Comparison of ENCODE assay signal across 19 mouse cellular contexts in genomic region chr2:28326056-28326455, GRCm38 (mm10).
DNase-seq lines count a peak whose midpoint lies in the region; ATAC-seq and TF ChIP-seq lines count a peak whose summit lies in the region.
"Had no signal": no experiment of that assay in that cellular context is flagged by ENCODE, and none has a peak within 500 bp of the region (broad histone marks: within the 10 kb centered on the region; RNA-seq: fewer than 3 reads in every experiment).

No protein-coding gene starts in this region.

- no peak overlapping the region for H3K4me3 ChIP-seq in forebrain, embryonic 16.5 days (replicated peaks; ENCODE audit: low read length)
- no peak overlapping the region for H3K4me3 ChIP-seq in forebrain, embryonic 13.5 days
- no peak overlapping the region for H3K4me3 ChIP-seq in limb, embryonic 14.5 days (replicated peaks; ENCODE audit: low read length)
- H3K4me3 ChIP-seq: gastrocnemius, adult 2 months; hindbrain, embryonic 15.5 days; stomach, embryonic 15.5 days had no signal

- peaks cover 14% of the 10 kb centered on the region for H3K4me1 ChIP-seq in forebrain, embryonic 16.5 days (replicated peaks; ENCODE audit: control insufficient read depth, insufficient read depth, low read length)
- peaks cover 23% of the 10 kb centered on the region for H3K4me1 ChIP-seq in forebrain, embryonic 13.5 days
- H3K4me1 ChIP-seq in limb, embryonic 14.5 days (ENCODE audit: control insufficient read depth, insufficient read depth, low read length) = no peaks in the 10 kb centered on the region; the same call in 1 of the 2 replicates

- H3K4me2 ChIP-seq in forebrain, embryonic 16.5 days (ENCODE audit: low read length) = no peak overlapping the region
- no peak overlapping the region for H3K4me2 ChIP-seq in forebrain, embryonic 13.5 days
- H3K4me2 ChIP-seq in limb, embryonic 14.5 days (replicated peaks; ENCODE audit: low read depth, low read length, severe bottlenecking) = no peak overlapping the region
- H3K4me2 ChIP-seq: heart, embryonic 11.5 days; hindbrain, embryonic 15.5 days; stomach, embryonic 15.5 days had no signal

- peak; percentile 51 for DNase-seq in layer of hippocampus, adult 9-11 months
- DNase-seq in layer of hippocampus, postnatal 25 days (ENCODE audit: extremely low spot score in 1 of 2, low spot score in 1 of 2) = no peak
- DNase-seq in right cerebral cortex, postnatal 10 days (ENCODE audit: low spot score in 2 of 2) = peak; percentile 55 to 59
- DNase-seq in right cerebral cortex, postnatal 36 days (ENCODE audit: low spot score in 2 of 2) = no peak
- DNase-seq in limb, embryonic 14.5 days (ENCODE audit: low spot score) = no peak
- no peak for DNase-seq in adrenal gland, postnatal 14 days
- DNase-seq: adrenal gland, adult 2 months; gastrocnemius, adult 2 months; heart, postnatal 10 days; liver; liver, postnatal 0 days; lung, postnatal 10 days; thymus, adult 2 months had no signal

- no peaks in the 10 kb centered on the region for H3K27me3 ChIP-seq in forebrain, embryonic 16.5 days (replicated peaks; ENCODE audit: control insufficient read depth, insufficient read depth, low read length)
- no peaks in the 10 kb centered on the region for H3K27me3 ChIP-seq in forebrain, embryonic 13.5 days
- H3K27me3 ChIP-seq in limb, embryonic 14.5 days (ENCODE audit: control insufficient read depth, insufficient read depth, low read length) = no peaks in the 10 kb centered on the region
- H3K27me3 ChIP-seq: hindbrain, embryonic 15.5 days; stomach, embryonic 15.5 days had no signal

- no peaks in the 10 kb centered on the region for H3K36me3 ChIP-seq in forebrain, embryonic 16.5 days (ENCODE audit: control insufficient read depth, insufficient read depth)
- H3K36me3 ChIP-seq in forebrain, embryonic 13.5 days (ENCODE audit: poor library complexity, severe bottlenecking) = no peaks in the 10 kb centered on the region
- no peaks in the 10 kb centered on the region for H3K36me3 ChIP-seq in limb, embryonic 14.5 days (ENCODE audit: control insufficient read depth, insufficient read depth, low read length)
- H3K36me3 ChIP-seq: hindbrain, embryonic 15.5 days; stomach, embryonic 15.5 days had no signal

- no peaks in the 10 kb centered on the region for H3K9me3 ChIP-seq in forebrain, embryonic 16.5 days (ENCODE audit: control insufficient read depth, low read length)
- no peaks in the 10 kb centered on the region for H3K9me3 ChIP-seq in forebrain, embryonic 13.5 days (replicated peaks)
- no peaks in the 10 kb centered on the region for H3K9me3 ChIP-seq in limb, embryonic 14.5 days (ENCODE audit: control insufficient read depth, low read length)
- H3K9me3 ChIP-seq: hindbrain, embryonic 15.5 days; stomach, embryonic 15.5 days had no signal

- WGBS in forebrain, embryonic 16.5 days = 20% methylated on average over 6 of the region's 6 CpGs
- WGBS in forebrain, embryonic 13.5 days = 62% methylated on average over 6 of the region's 6 CpGs
- WGBS in limb, embryonic 14.5 days = 34% methylated on average over 6 of the region's 6 CpGs

- no peak for TF ChIP-seq POLR2A in limb, embryonic 14.5 days (IDR thresholded peaks at IDR 0.05; ENCODE audit: borderline replicate concordance, extremely low read depth, insufficient read depth, insufficient read length)

- no peak overlapping the region for H3K9ac ChIP-seq in forebrain, embryonic 16.5 days (replicated peaks; ENCODE audit: low read depth, low read length)
- H3K9ac ChIP-seq in forebrain, embryonic 13.5 days = no peak overlapping the region
- H3K9ac ChIP-seq in limb, embryonic 14.5 days (ENCODE audit: low read depth, low read length, severe bottlenecking) = 0 out of 2 replicates have a peak overlapping the region, but pooled peaks have one; percentile 7
- H3K9ac ChIP-seq: hindbrain, embryonic 15.5 days; liver, postnatal 0 days; stomach, embryonic 15.5 days had no signal

- peak overlapping the region; percentile 32; the same call in 1 of the 2 replicates for H3K27ac ChIP-seq in forebrain, embryonic 16.5 days (ENCODE audit: low read length)
- H3K27ac ChIP-seq in forebrain, embryonic 13.5 days = no peak overlapping the region
- no peak overlapping the region for H3K27ac ChIP-seq in limb, embryonic 14.5 days (replicated peaks; ENCODE audit: low read depth, low read length)
- H3K27ac ChIP-seq: gastrocnemius, adult 2 months; hindbrain, embryonic 15.5 days; stomach, embryonic 15.5 days had no signal

- ATAC-seq in forebrain, embryonic 16.5 days = peak; percentile 68
- no peak for ATAC-seq in forebrain, embryonic 13.5 days
- no peak for ATAC-seq in limb, embryonic 14.5 days (ENCODE audit: low FRiP score, low read depth)
- ATAC-seq: intestine, postnatal 0 days; liver, postnatal 0 days had no signal

Comparison
In these comparisons a context has a peak if more than half of its experiments do, and no peak if none do; other contexts are left out.
1. DNase-seq: peak in layer of hippocampus, adult 9-11 months (single experiment) and right cerebral cortex, postnatal 10 days (2 of 2); none in layer of hippocampus, postnatal 25 days (0 of 2), right cerebral cortex, postnatal 36 days (0 of 2), limb, embryonic 14.5 days (single experiment) and adrenal gland, postnatal 14 days (single experiment).